24 mouse cellular contexts compared by ENCODE assay signal in the genomic region with DNA sequence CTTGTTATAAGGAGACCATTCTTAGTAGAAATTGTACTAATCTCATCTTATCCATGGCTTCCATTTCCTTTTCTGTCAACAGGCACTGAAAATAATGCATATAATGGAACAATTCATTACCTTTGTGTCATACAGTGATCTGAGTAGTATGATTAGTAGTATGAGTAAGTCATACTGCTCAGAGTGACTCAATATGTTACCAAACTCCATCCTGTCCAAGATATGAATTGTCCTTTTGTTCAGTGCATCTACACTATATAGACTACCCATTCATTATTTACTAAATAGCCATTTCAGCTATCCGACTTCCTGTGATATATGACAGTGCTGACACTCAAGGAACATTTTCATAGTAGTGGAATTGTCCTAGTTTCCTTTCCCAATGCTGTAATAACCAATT.
DNase-seq lines count a peak whose midpoint lies in the region; ATAC-seq and TF ChIP-seq lines count a peak whose summit lies in the region.
"Had no signal": no experiment of that assay in that cellular context is flagged by ENCODE, and none has a peak within 500 bp of the region (broad histone marks: within the 10 kb centered on the region; RNA-seq: fewer than 3 reads in every experiment).

No protein-coding gene starts in this region.

- no peaks in the 10 kb centered on the region for H3K79me3 ChIP-seq in C2C12 (ENCODE audit: low read depth)

- no peaks in the 10 kb centered on the region for H3K27me3 ChIP-seq in C2C12 (ENCODE audit: control insufficient read depth, insufficient read depth, insufficient read length)
- H3K27me3 ChIP-seq in neural tube, embryonic 15.5 days (replicated peaks), result no peaks in the 10 kb centered on the region
- H3K27me3 ChIP-seq: CH12.LX, Patski had no signal

- no peaks in the 10 kb centered on the region for H3K79me2 ChIP-seq in C2C12 (ENCODE audit: control insufficient read depth, insufficient read depth)

- WGBS in neural tube, embryonic 15.5 days, result 79% methylated on average over 1 of the region's 1 CpGs

- no peak for ATAC-seq in neural tube, embryonic 15.5 days (ENCODE audit: low FRiP score)
- ATAC-seq: activated CD4-positive, CD25-positive, alpha-beta regulatory T cell, adult 4 months; CD4-positive, CD25-positive, alpha-beta regulatory T cell, adult 4 months; Patski had no signal

- no peaks in the 10 kb centered on the region for H3K4me1 ChIP-seq in neural tube, embryonic 15.5 days

- no peaks in the 10 kb centered on the region for H3K9me3 ChIP-seq in neural tube, embryonic 15.5 days (replicated peaks)
- H3K9me3 ChIP-seq: G1E had no signal

- no peak overlapping the region for H3K4me3 ChIP-seq in C2C12 (ENCODE audit: insufficient read depth, poor library complexity, severe bottlenecking)
- no peak overlapping the region for H3K4me3 ChIP-seq in neural tube, embryonic 15.5 days (replicated peaks)

- H3K27ac ChIP-seq in neural tube, embryonic 15.5 days (replicated peaks), result no peak overlapping the region

- DNase-seq in 3T3-L1 (ENCODE audit: low read depth, low spot score) (peak; percentile 70), NIH3T3 (ENCODE audit: low read depth) (peak; percentile 19)
- no peak for DNase-seq in urinary bladder, postnatal 36 days (ENCODE audit: low spot score in 2 of 2)
- DNase-seq in layer of hippocampus, adult 18-20 months (ENCODE audit: low spot score in 2 of 2), result no peak
- DNase-seq: adrenal gland, adult 2 months; adrenal gland, adult 8-10 months; adrenal gland, postnatal 10 days; adrenal gland, postnatal 14 days; adrenal gland, postnatal 25 days; adrenal gland, postnatal 36 days; B cell, adult 2 months; cerebellum, adult 11 months; cerebellum, adult 11-12 months; cerebellum, adult 18-20 months; cerebellum, adult 2 months; cerebellum, adult 8-10 months; cerebellum, adult 9-10 months had no signal

- H3K9ac ChIP-seq in neural tube, embryonic 15.5 days (replicated peaks), result no peak overlapping the region

- no peak overlapping the region for H3K4me2 ChIP-seq in neural tube, embryonic 15.5 days

- H3K36me3 ChIP-seq in C2C12 (ENCODE audit: control insufficient read depth, insufficient read depth), result no peaks in the 10 kb centered on the region
- H3K36me3 ChIP-seq in neural tube, embryonic 15.5 days, result no peaks in the 10 kb centered on the region
- H3K36me3 ChIP-seq: G1E had no signal

- no peak overlapping the region for H3ac ChIP-seq in C2C12 (ENCODE audit: control insufficient read depth, insufficient read length, low read depth)

- TF ChIP-seq CTCF in C2C12 (IDR thresholded peaks at IDR 0.05; ENCODE audit: control insufficient read depth, insufficient read depth, insufficient read length), result no peak

TF ChIP-seq in C2C12, 6 proteins besides CTCF, POLR2A, EP300 and RAD21:
- TF ChIP-seq FOSL1 (IDR thresholded peaks at IDR 0.05; ENCODE audit: insufficient read depth, low read length, poor library complexity, severe bottlenecking) (peak; percentile 41), MAX (IDR thresholded peaks at IDR 0.05) (no peak), USF1 (IDR thresholded peaks at IDR 0.05; ENCODE audit: low read depth) (no peak), CEBPB (IDR thresholded peaks at IDR 0.05; ENCODE audit: low read depth) (peak; percentile 63), MYOD1 (IDR thresholded peaks at IDR 0.05; ENCODE audit: control insufficient read depth, insufficient read length, low read depth) (no peak), MYOG (IDR thresholded peaks at IDR 0.05; ENCODE audit: control insufficient read depth, extremely low read depth, insufficient read length) (no peak)

Comparison
In these comparisons a context has a peak if more than half of its experiments do, and no peak if none do; other contexts are left out.
1. DNase-seq: peak in 3T3-L1 (single experiment) and NIH3T3 (single experiment); none in urinary bladder, postnatal 36 days (0 of 2) and layer of hippocampus, adult 18-20 months (0 of 2).